Mouse (Mus musculus): ENCODE measurements around the gene Tnfsf13.

Tnfsf13 gene

GRCm38 (mm10) chr11:69655264-69656064 is 30.1 kb downstream of the Tnfsf13 start, which contains the start of gene Sox15:
TSS of gene Sox15 (plus strand) at chr11:69655314.
- DNase-seq (ENCODE audit: low read depth in 2 of 2, low spot score in 2 of 2), result no peak

DNA sequence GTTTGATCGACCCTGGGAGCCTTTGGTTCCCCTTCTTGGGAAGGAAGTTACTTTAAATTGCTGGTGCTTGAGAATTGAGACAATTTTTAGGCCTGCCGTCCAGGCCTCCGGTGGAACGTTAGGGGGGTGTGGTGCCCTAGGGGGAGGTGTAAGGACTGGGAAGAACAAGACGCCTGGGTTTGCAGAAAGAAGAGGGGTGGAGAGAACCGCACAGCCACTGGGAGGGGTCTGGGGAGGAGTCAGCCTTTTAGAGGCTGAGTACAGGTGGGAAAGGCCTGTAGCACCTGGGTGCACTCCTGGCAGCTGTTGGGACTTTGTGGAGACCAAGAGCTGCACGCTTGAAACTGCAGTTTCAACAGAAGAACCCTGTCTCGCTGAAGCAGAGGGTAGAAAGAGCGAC is 30.8 kb downstream of the Tnfsf13 start:
- DNase-seq (ENCODE audit: low read depth in 2 of 2, low spot score in 2 of 2), result no peak

GRCm38 (mm10) chr11:69653399-69653798 is 32.2 kb downstream of the Tnfsf13 start:
- no peak for DNase-seq (ENCODE audit: low read depth in 2 of 2, low spot score in 2 of 2)

DNA sequence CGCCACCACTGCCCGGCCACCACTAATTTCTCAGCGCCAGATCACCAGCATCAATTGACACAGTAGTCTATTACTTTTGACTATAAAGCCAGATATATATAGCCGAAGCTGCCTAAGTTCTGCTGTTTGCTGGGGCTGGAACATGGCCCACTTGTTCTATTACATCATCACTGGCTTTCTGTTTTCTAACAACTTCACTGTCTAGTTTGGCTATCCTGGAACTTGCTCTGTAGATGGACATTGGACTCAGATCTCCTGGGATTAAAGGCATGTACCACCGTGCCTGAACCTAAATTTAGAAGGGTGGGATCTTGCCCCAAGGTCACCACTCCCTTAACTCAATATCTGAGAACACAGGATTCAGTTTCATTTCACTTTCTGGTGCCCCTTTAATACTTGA is 39.7 kb downstream of the Tnfsf13 start:
- DNase-seq (ENCODE audit: low read depth in 2 of 2, low spot score in 2 of 2), result no peak

DNA sequence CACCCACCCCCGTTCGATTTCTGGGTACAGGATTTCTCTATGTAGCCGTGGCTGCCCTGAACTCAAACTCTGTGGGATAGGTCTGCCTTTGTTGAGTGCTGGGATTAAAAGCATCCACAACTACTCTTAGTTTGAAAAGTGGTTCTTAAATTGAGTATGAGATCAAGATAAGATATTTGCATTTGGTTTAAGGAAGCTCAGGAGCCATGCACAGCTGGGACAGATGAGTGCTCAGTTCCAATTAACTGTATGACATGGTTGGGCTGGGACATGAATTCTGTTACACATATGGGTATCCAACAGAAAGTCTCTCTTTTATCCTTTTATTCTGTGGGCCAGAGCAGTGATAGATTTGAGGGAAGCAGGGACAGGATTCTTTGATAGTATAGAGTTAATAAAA is 50.1 kb downstream of the Tnfsf13 start:
- DNase-seq (ENCODE audit: low read depth in 2 of 2, low spot score in 2 of 2), result no peak

DNA sequence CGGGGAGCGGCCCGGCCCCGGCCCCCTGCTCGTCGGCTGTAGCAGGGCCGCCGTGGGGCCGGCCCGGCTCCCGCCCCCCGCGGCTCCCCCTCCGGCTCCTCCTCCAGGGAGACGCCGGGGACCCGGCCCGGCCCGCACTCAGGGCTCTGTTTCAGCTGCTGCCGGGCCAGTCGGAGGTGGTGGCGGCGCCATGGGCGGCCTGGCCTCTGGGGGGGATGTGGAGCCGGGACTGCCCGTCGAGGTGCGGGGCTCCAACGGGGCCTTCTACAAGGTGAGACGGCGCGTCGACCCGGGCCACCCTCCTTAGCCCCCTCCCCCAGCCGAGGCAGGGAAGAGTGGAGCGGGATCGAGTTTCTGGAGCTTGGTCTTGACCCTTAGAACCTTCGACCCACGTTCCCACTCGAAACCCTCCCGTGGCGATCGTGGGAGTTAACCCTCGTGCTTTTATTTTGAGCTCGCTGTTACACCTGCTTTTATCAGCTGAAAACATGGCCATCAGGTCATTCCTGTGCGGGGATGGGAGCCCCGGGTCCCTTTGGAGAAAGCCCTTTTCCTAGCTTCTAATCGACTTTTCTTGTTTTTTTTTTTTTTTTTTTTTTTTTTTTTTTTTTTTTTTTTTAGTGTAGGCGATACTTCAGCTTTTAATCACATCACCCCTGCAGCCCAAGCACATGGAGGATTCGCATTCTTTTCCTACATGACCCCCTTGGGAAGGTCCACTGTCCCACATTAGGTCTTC is 52.3 kb downstream of the Tnfsf13 start:
- no peak for DNase-seq (ENCODE audit: low read depth in 2 of 2, low spot score in 2 of 2)

All from CD8-positive naive resting alpha-beta T cell, adult 2 months (primary cell).